Mouse (Mus musculus): ENCODE data around the gene Olfr1367. TPM values are rescaled to one million over a fixed set of nuclear protein-coding genes. Genes with fewer than 3 reads are reported as not detected.
A peak's percentile ranks its signal among the peaks of the same experiment; 100 is the strongest.

The Olfr1367 gene
- polyA plus RNA-seq, 1 experiment = not detected

GRCm38 (mm10) chr13:21327424-21327823 is 19.3 kb upstream of the Olfr1367 start:
- Histone ChIP-seq H3K27me3 (ENCODE audit: control insufficient read depth, insufficient read depth, low read length) (peaks cover 8% of the 10 kb centered on the region), H3K4me1 (ENCODE audit: control insufficient read depth, insufficient read depth, insufficient read length) (no peaks in the 10 kb centered on the region; the same call in 1 of the 2 replicates), H3K4me3 (ENCODE audit: extremely low read depth, insufficient read depth, insufficient read length) (no peak overlapping the region), H3K27ac (ENCODE audit: insufficient read depth, low read length) (no peak overlapping the region), H3K36me3 (ENCODE audit: control insufficient read depth, insufficient read depth, low read length) (no peaks in the 10 kb centered on the region)
- WGBS = 6% methylated on average over 9 of the region's 9 CpGs
- TF ChIP-seq POLR2A (IDR thresholded peaks at IDR 0.05; ENCODE audit: low read depth, low read length) = no peak
- TF ChIP-seq CTCF (IDR thresholded peaks at IDR 0.05; ENCODE audit: extremely low read depth, insufficient read depth, insufficient read length, insufficient replicate concordance) = no peak
- DNase-seq (ENCODE audit: low read depth in 1 of 2, low spot score in 2 of 2) = no peak

- Histone ChIP-seq H3K27me3 (ENCODE audit: control insufficient read depth, insufficient read depth, low read length) (no peaks in the 10 kb centered on the region), H3K36me3 (ENCODE audit: control insufficient read depth, insufficient read depth, low read length) (no peaks in the 10 kb centered on the region), H3K4me3 (ENCODE audit: extremely low read depth, insufficient read depth, insufficient read length) (no peak overlapping the region), H3K27ac (ENCODE audit: insufficient read depth, low read length) (no peak overlapping the region), H3K4me1 (ENCODE audit: control insufficient read depth, insufficient read depth, insufficient read length) (no peaks in the 10 kb centered on the region)
- TF ChIP-seq POLR2A (IDR thresholded peaks at IDR 0.05; ENCODE audit: low read depth, low read length) (no peak), CTCF (IDR thresholded peaks at IDR 0.05; ENCODE audit: extremely low read depth, insufficient read depth, insufficient read length, insufficient replicate concordance) (no peak)
- DNase-seq (ENCODE audit: low read depth in 1 of 2, low spot score in 2 of 2) = no peak
Observed at GRCm38 (mm10) chr13:21350593-21350992, 3.9 kb downstream of the Olfr1367 start.

GRCm38 (mm10) chr13:21362621-21363248 is 16.0 kb downstream of the Olfr1367 start, which contains the start of gene Zscan12:
TSS of gene Zscan12 (plus strand) at chr13:21362820.
- Histone ChIP-seq H3K36me3 (ENCODE audit: control insufficient read depth, insufficient read depth, low read length) (no peaks in the 10 kb centered on the region), H3K4me3 (ENCODE audit: extremely low read depth, insufficient read depth, insufficient read length) (peak within 1 kb of the TSS; percentile 80), H3K27me3 (ENCODE audit: control insufficient read depth, insufficient read depth, low read length) (no peaks in the 10 kb centered on the region), H3K4me1 (ENCODE audit: control insufficient read depth, insufficient read depth, insufficient read length) (no peaks in the 10 kb centered on the region), H3K27ac (ENCODE audit: insufficient read depth, low read length) (peak within 1 kb of the TSS; percentile 49)
- peak; percentile 36; the same call in 1 of the 2 replicates for TF ChIP-seq POLR2A (IDR thresholded peaks at IDR 0.05; ENCODE audit: low read depth, low read length)
- TF ChIP-seq CTCF (IDR thresholded peaks at IDR 0.05; ENCODE audit: extremely low read depth, insufficient read depth, insufficient read length, insufficient replicate concordance) = no peak
- DNase-seq (ENCODE audit: low read depth in 1 of 2, low spot score in 2 of 2) = peak in 1 of 2 experiments; percentile 68
- 2% methylated on average over 29 of the region's 29 CpGs for WGBS

GRCm38 (mm10) chr13:21363719-21364118 is 17.0 kb downstream of the Olfr1367 start:
- Histone ChIP-seq H3K27ac (ENCODE audit: insufficient read depth, low read length) (no peak overlapping the region), H3K36me3 (ENCODE audit: control insufficient read depth, insufficient read depth, low read length) (peaks cover 2% of the 10 kb centered on the region; the same call in 1 of the 2 replicates), H3K4me3 (ENCODE audit: extremely low read depth, insufficient read depth, insufficient read length) (no peak overlapping the region; the same call in 1 of the 2 replicates), H3K4me1 (ENCODE audit: control insufficient read depth, insufficient read depth, insufficient read length) (no peaks in the 10 kb centered on the region), H3K27me3 (ENCODE audit: control insufficient read depth, insufficient read depth, low read length) (no peaks in the 10 kb centered on the region)
- DNase-seq (ENCODE audit: low read depth in 1 of 2, low spot score in 2 of 2) = no peak
- TF ChIP-seq CTCF (IDR thresholded peaks at IDR 0.05; ENCODE audit: extremely low read depth, insufficient read depth, insufficient read length, insufficient replicate concordance) (no peak), POLR2A (IDR thresholded peaks at IDR 0.05; ENCODE audit: low read depth, low read length) (no peak)
- 87% methylated on average over 12 of the region's 12 CpGs for WGBS

- no peak for DNase-seq (ENCODE audit: low read depth in 1 of 2, low spot score in 2 of 2)
- peaks cover 2% of the 10 kb centered on the region; the same call in 1 of the 2 replicates for H3K36me3 ChIP-seq (ENCODE audit: control insufficient read depth, insufficient read depth, low read length)
- H3K4me1 ChIP-seq (ENCODE audit: control insufficient read depth, insufficient read depth, insufficient read length) = no peaks in the 10 kb centered on the region
- H3K27ac ChIP-seq (ENCODE audit: insufficient read depth, low read length) = peak overlapping the region; percentile 71
- 0 out of 2 replicates have a peak overlapping the region, but pooled peaks have one; percentile 28 for H3K4me3 ChIP-seq (ENCODE audit: extremely low read depth, insufficient read depth, insufficient read length)
- H3K27me3 ChIP-seq (ENCODE audit: control insufficient read depth, insufficient read depth, low read length) = no peaks in the 10 kb centered on the region
- TF ChIP-seq POLR2A (IDR thresholded peaks at IDR 0.05; ENCODE audit: low read depth, low read length) (no peak), CTCF (IDR thresholded peaks at IDR 0.05; ENCODE audit: extremely low read depth, insufficient read depth, insufficient read length, insufficient replicate concordance) (no peak)
- WGBS = 66% methylated on average over 6 of the region's 6 CpGs
Observed at GRCm38 (mm10) chr13:21366635-21367034, 19.9 kb downstream of the Olfr1367 start.

- 89% methylated on average over 2 of the region's 2 CpGs for WGBS
- Histone ChIP-seq H3K27me3 (ENCODE audit: control insufficient read depth, insufficient read depth, low read length) (no peaks in the 10 kb centered on the region), H3K4me1 (ENCODE audit: control insufficient read depth, insufficient read depth, insufficient read length) (no peaks in the 10 kb centered on the region), H3K4me3 (ENCODE audit: extremely low read depth, insufficient read depth, insufficient read length) (no peak overlapping the region), H3K27ac (ENCODE audit: insufficient read depth, low read length) (no peak overlapping the region), H3K36me3 (ENCODE audit: control insufficient read depth, insufficient read depth, low read length) (peaks cover 2% of the 10 kb centered on the region; the same call in 1 of the 2 replicates)
- DNase-seq (ENCODE audit: low read depth in 1 of 2, low spot score in 2 of 2) = no peak
- TF ChIP-seq POLR2A (IDR thresholded peaks at IDR 0.05; ENCODE audit: low read depth, low read length) (no peak), CTCF (IDR thresholded peaks at IDR 0.05; ENCODE audit: extremely low read depth, insufficient read depth, insufficient read length, insufficient replicate concordance) (no peak)
Observed at GRCm38 (mm10) chr13:21372700-21373099, 26.0 kb downstream of the Olfr1367 start.

- TF ChIP-seq CTCF (IDR thresholded peaks at IDR 0.05; ENCODE audit: extremely low read depth, insufficient read depth, insufficient read length, insufficient replicate concordance) (no peak), POLR2A (IDR thresholded peaks at IDR 0.05; ENCODE audit: low read depth, low read length) (no peak)
- no peaks in the 10 kb centered on the region for H3K36me3 ChIP-seq (ENCODE audit: control insufficient read depth, insufficient read depth, low read length)
- H3K27ac ChIP-seq (ENCODE audit: insufficient read depth, low read length) = no peak overlapping the region
- no peaks in the 10 kb centered on the region for H3K4me1 ChIP-seq (ENCODE audit: control insufficient read depth, insufficient read depth, insufficient read length)
- no peaks in the 10 kb centered on the region for H3K27me3 ChIP-seq (ENCODE audit: control insufficient read depth, insufficient read depth, low read length)
- no peak overlapping the region for H3K4me3 ChIP-seq (ENCODE audit: extremely low read depth, insufficient read depth, insufficient read length)
- no peak for DNase-seq (ENCODE audit: low read depth in 1 of 2, low spot score in 2 of 2)
- WGBS = 90% methylated on average over 2 of the region's 2 CpGs
Observed at GRCm38 (mm10) chr13:21377773-21378172, 31.1 kb downstream of the Olfr1367 start.

All from spleen, adult 2 months (tissue).